Mouse (Mus musculus) testis, postnatal 14 days (tissue): Measurements from ENCODE around the gene Grk2.

ENCODE experiments used
- DNase-seq: peaks from one replicate; pipeline ENCODE4 v3.0.0; 2021; ENCODE audit warnings: low spot score

Grk2 gene

DNA sequence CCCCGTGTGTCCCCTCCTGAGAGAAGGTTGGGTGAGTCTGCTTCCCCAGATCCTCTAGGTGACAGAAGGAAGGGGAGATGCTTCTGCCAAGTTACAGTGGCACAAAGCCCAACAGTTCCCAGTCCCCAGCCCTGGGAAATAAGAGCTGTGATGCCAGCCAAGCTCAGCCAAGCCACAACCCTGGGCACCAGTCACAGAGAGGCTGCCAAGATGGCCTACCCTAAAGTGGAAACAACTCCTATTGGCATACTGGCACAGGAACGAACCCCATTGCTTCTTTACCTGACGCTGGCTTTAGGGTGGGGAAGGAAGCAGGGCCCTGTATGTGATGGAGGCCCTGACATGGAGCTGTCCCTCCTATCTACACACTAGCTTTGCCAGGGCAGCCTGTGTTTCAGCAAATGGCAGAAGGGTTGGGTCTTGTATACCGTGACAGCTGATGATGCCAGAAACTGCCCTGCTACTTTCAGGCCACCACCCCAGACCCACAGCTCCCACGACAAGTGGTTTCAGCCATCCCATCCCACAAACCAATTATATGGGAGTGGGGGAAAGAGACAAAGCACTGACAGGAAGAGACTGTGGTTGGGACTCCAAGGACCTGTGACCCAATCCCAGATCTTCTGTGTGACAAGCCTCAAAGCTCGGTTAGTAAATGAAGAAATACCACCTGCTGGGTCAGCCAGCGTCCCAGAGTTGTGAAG, 2.9 kb downstream of the Grk2 start:
- DNase-seq = no peak

DNA sequence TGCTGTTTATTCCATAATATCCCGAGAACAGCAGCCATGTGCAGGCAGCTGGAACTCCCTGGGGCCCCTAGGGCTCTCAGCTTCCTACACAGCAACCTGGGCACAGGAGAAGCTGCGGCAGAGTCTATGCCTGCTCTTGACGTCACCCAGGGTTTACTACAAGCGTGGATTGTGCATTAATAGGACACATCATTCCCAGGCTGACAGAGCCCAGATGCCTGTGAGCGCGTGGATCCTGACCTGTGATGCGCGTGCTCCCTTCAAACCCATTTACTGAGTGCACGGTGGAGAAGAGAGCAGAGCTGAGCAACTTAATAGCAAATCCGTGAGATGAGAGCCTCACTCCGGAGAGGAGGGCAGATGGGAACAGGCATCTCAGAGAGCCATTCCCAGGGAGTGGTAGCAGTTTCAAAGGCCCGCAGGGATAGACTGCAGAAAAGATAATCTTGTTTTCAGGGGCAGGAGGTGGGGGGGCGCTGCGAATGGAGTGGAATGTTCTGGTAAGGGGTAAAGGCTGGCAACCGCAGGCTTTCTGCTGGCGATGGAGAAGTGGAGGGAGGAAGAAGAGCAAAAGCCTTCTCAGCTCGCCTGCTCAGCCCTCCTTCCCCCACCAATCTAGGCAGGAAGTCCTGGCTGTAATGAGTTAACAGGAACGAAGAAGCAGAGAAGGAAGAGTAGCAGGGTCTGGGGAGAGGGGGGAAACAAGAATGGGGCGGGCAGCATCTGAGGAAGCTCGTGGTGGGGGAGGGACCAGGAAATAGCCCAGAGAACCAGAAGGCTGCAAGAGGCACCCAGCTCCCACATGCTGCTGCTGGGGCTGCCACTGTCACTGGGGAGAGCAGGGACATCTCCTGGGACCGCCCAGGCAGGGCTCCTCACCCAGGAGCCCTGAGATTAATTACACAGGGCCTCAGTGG, 4.0 kb downstream of the Grk2 start:
- DNase-seq = no peak

DNA sequence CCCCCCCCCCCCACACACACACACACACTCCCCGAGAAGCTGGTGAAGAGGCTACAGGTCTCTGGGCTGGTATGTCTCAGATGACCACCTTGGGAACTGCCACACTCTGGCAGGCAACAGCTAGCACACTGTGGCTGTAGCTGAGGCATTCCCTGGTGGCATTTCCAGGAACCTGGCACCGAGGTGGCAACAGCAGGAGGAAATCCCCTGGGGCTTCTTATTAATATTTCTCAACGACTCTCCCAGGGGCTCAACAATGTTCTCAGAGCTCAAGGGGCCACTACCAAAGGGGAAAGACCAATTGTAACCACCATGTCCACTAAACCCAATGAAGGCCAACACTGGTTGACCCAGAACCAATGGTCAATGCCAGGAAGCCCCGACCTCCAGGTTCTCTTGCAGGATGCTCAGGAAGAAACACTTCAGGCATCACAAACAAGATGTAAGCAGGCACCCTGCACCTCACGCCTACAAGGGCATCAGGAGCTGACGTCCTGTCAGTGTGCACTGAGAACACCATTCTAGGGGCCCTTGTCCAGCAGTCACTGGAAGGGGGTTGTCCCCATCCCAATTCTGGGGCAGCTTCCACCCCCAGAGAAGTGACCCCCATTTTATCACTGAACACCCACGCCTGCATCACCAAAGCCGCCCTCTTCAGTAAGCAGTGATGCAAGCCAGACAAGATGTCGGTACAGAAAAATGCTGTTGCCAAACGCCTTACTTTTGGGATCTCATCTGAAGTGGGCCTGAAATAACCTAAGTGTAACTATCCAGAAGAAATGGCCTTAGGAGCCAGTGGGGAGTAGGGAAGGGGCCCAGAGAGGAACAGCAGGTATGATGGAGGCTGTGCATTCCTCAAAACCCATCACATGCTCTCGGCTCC, 4.9 kb downstream of the Grk2 start:
- no peak for DNase-seq

DNA sequence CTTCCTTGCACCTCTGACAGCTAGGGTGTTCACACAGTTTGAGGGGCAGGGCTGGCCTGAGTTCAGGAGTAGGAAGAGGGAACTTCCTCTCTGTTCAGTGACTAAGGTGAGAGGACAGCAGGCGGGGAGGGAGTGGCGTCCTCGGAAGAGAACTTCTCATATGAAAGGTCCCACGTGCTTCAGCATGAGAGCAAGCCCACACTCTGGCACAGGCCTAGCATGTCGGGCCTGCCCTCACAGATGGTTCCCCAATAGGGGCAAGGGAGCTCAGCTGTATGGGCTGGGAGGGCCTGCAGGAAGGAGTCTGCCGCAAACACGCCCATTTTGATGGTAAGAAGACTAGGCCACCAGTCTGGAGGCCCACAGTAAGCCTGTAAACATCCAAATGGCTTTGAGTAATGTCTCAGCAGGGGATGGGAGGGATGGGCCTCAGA, 5.7 kb downstream of the Grk2 start:
- DNase-seq = no peak

DNA sequence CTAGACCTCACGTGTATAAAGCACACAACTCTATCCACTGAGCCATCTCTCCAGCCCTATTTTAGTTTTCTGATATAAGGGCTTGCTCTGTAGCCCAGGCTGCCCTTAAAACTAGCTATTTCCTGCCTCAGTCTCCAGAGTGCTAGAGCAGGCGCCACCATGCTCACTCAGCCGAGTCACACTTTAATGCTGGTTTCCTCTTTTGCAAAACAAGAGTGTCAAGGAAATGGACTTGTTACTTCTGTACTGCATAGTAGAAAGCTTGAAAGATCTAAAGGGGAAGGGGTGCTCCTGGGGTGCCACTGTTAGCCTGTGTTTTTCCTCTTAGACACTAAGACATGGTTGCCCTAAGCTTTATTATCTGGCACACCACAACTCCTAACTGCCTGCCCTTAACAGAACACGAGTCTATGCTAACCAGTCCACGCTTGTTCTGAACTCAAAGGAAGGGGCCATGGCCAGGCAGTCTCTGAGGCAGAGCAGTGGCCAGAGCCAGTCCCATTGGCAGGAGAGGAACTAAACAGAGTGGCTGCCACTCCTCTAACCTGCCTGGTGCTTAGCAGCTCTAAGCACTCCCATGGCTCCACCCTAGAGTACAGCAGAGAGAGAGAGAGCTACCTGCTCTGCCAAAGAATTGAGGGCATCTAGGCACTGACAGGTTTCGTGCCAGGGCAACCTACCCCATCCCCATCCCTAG, 6.3 kb downstream of the Grk2 start:
- DNase-seq = no peak

DNA sequence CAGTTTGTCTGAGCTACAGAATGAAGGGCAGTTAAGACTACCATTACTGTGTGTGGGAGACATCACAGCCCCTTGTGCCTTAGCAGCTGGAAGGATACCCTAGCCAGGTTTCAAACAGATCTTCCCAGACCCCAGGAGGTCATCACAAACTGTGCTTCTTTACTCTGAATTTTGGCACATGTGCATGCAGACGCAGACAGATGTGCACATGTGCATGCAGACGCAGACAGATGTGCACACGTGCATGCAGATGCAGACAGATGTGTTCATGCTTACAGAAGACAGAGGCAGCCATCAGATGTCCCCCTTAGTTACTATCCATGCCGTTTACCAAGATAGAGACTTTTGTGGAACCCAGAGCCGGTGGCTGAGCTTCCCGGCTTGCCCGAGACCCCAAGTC, 6.9 kb downstream of the Grk2 start:
- no peak for DNase-seq

DNA sequence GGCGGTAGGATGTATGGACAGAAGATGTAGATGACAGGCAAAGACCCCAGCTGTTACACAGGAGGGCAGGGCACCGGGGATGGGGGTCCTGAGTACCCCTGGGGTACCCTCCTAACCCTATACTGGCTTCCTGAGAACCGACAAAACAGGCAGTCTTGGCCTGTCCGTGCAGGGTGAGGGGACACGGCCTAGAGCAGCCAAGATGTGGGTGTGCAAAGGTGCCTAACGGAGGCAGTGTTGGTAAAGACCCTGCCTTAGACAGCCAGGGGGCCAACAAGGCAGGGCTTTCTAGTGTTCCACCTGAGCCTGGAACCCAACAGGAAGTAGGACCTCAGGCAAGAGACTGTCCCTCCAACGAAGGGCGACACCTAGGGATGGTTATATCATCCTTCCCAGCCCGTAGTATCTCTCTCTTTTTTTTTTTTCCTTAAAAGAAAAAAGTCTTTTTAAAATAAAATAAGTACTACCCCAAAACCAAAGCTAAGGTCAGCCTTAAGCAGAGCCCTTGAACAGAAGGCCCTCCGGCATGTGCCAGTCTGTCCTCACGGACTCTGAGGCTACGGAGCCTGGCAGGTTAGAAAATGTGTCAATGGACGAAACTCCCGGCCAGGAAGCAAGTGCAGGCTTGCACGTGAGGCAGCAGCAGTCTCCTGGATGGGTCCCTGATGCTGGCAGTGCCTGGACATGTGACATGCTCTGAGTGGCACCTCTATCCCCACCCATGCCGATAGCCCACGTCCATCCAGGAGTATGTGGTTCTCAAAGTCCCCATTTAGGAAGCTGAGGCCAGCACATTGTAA, 7.5 kb downstream of the Grk2 start:
- no peak for DNase-seq

DNA sequence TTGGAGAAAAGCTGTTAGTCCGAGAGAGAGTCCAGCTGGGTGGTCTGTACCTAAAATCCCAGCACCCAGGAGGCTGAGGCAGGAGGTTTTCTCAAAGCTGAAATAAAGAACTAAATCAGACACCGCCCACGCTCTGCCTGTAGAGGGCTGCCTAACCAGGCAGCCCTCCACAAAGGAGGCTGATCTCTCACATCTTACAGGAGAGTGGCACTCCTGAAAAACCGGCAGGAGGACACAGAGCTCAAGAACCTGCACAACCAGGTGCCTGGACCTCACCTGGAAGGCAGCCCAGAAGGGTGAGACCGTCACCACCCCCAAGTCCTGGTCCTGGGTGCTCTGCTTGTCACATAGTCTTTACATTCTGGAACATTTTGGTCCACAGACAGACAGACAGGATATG, 8.2 kb downstream of the Grk2 start:
- no peak for DNase-seq

DNA sequence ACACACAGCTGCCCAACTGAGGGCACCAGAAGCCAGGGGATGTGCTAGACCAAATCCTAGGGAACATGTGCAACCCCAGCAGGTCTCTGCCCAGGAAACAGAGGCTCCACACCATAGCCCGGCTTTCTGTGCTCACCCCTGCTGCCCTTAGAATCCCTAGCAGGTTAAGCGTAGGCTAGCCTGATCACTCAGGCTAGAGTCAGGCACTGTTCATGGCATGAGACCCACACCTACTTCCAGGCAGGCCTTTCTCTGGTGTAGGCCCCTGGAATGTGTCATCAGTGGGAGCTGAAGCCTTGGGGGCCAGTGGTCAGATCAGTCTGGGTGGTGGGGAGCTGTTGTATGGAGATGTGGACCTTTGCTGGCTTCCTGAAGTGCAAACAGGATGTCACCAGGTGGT, 9.4 kb downstream of the Grk2 start:
- DNase-seq = no peak

DNA sequence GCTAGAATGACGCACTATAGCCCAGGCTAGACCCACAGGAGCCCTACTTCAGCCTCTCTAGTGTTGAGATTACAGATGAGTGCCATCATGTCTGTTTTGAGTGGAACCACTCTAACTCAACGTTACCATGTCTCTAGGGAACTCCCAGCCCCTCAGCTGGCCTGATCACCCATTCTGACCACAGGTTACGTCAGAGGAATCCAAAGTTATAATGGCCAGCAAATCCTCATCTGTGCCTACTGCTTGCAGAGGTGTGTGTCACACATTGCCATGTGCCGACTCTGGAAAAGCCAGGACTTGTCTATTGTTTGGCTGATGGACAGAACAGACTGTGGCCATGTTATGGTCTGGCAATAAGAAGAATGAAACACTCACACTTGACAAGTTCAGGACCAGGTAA, 10.6 kb downstream of the Grk2 start:
- no peak for DNase-seq

DNA sequence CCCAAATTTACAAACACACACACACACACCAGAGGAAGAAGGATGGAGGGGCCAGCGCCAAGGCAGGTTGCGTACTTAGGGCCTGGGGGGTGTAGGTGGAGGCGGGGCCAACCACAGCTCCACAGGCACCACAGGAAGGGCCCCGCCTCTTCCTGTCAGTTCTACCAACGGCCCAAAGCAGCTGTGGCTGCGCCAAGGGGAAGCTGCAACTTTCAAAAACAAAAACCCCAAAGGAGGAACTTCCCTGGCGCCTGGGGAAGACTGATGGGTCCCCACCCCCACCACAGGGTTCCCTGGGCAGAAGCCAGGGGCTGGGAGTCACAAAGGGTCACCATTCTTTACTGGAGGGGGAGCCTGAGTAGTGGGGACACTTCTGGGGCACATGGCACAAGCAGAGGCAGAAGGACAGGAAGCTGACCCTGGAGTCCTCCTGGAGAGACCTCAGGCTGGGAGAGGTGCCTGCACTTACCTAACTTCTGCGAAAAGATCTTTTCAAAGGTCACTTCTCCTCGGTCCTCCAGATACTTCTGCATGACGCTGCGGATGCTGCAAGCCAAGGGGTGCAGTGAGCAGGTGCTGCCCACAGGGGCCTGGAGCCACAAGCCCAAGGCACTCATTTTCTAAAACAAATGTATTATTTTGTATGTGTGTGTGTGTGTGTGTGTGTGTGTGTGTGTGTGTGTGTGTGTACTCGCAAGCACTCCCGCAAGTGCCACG, 11.5 kb downstream of the Grk2 start:
- DNase-seq = no peak

DNA sequence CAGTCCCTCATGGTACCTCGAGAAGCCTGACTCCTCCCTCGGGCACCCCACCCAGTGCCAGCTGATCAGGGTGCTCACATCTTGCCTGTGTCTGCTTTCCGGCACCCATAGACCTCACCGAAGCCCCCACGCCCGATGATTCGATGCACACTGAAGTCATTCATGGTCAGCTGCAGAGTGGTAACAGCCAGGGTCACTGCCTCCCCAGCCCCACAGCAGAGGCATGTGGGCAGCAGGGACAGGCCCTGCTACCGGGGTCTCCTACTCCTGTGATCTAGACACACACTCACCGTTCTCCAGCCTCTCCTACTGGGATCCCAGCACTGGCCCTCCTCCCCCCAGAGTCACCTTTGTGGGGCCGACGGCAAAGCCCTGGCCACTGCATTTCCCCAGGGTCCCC, 14.9 kb downstream of the Grk2 start:
- DNase-seq = no peak

DNA sequence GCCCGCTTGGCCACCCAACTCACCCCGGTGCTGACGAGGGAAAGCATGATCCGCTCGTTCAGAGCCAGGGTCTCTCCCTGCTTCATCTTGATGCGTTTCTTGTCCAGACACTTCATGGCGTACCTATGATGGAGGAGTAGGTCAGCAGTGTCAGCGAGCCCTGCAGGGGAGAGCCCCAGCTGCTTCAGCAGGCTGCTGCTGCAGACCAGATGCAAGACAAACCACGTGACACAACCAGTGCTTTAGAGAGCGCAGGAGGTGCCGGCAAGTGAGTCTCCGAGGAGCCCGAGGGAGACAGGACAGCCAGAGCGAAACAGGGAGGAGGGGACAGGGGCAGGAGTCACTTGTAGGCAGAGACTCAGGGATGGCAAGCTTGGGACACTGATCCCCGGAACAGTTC, 15.3 kb downstream of the Grk2 start:
- no peak for DNase-seq

DNA sequence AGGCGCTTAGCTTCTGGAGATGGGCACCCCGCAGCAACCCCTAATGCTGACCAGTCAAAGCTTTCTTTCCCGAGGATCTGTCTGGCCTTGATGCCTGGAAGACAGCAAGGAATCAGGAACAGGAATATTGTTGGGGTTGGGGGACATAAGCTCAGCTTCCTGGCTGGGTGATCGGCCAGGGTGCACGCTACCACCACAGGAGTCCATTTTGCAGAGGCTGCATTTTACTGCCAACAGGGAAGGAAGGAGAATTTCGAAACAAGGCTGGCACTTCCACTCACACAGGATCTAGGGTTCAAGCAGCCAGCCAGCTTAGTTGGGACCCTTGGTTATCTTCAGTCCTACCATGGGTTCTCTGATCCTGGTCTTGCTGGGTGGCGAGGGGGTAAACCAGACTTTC, 22.4 kb downstream of the Grk2 start:
- DNase-seq = no peak

DNA sequence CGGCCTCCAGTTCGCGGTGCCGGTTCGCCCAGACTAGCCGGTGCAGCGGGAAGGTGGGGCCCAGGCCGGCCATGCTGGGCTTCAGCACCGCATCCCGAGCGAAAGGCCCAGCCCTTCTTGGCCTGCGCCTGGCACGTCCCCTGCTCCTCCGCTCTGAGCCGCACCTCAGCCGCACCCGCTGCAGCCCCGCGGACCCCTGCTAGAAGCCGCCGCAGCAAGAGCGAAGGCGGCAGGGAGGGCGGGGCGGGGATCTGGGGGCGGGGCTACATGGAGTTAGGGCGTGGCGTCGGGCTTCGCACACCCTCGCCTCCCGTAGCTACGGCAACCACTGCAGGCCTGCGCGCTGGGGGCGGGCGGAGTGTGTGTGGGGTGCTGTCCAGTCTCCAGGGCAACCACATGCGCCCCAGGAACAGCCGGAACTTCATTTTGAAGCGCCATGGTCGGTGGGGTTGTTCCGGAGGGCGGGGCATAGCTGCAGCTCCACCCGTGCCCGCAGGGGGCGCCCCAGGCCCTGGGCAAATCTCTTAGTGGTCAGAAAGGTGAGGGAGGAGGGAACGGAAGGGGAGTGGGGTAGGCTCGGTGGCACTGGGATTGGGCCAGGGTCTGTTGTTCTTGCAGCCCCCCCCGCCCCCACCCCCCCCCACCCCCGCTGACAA, 23.0 kb downstream of the Grk2 start, which contains the start of gene Ankrd13d:
Gene Ankrd13d (minus strand): TSS at position 240 of the 656 bp plus-strand sequence.
- DNase-seq = peak; percentile 87

DNA sequence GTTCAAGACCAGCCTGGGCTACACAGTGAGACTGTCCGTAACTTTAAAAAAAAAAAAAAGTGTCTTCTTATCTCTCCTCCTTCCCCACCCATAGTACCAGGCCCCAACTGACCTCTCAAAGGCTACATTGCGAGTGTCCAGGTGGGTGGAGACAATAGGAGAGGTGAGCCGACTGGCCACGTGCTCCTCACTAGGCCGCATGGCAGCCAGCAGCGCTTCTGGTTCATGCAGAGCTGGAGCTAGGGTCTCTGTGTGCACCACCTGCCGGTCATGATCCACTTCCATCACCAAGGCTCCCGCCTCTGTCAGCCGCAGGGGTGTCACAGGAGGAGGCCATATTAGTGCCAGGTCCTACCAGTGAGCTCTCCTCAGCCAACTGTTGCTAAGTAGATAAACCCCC, 25.6 kb downstream of the Grk2 start:
- DNase-seq = no peak

DNA sequence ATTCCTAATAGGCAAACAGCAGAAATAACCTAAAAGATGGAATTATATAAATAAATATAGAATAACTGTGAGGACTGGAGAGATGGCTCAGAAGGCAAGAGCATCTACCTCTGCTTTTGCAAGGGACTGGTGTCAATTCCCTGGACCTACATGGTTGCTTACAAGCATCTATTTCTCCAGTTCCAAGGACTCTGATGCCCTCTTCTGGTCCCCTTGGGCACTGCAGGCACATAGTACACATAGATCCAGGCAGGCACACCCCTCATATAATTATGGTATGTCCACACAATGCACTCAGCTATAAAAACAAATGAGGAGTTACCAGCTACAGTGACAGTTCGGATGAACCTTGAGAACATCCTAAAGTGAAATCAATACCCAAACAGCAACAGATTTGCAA, 26.5 kb downstream of the Grk2 start:
- no peak for DNase-seq

DNA sequence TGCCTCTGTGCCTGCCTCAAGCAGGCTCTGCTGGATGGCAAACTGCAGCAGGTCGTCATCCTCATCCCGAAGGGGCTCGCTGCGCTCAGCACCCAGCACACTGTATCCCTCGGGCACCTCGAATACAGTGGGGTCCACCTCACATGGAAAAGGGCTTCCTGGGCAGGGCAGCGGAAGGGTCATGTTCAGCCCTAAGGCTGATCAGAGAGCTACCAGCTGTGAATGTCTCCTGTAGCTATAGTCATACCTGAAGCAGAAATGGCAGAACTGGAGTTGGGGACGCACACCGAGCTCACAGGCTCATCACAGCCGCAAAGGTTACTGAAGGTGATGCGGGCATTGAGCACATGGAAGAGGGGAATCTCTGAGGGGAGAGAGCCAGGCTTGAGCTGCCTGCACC, 35.0 kb downstream of the Grk2 start:
- no peak for DNase-seq

DNA sequence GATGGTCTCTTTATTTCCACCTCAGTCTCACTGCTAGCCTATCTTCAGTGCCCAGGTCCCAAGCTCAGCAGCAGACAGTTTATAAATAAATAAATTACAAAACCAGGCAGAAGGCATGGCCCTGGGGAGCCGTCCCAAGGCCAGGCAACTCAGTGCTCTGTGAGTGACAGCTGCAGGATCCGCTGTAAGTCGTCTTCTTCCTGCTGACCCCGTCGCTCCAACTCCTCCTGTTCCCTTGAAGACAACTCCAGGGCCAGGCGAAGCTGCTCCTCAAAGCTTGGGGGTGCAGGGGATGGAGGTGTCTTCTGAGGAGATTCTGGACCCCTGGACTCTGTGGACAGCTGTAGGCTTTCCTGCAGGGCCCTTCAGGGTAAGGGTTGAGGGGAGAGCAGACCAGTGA, 35.8 kb downstream of the Grk2 start:
- DNase-seq = no peak
